Mouse (Mus musculus): ENCODE results near the gene Polr3k. TPM values are rescaled to one million over a fixed set of nuclear protein-coding genes. Genes with fewer than 3 reads are reported as not detected.

The Polr3k gene
- 1.4 and 1.5 TPM in 2 replicates for polyA plus RNA-seq (2012; rRNA removed)

GRCm38 (mm10) chr2:181863791-181864535 lies at the start of gene Polr3k:
Gene Polr3k (plus strand): TSS chr2:181864337.
- H3K27me3 ChIP-seq (ENCODE audit: control insufficient read depth, insufficient read depth, low read length), result no peaks in the 10 kb centered on the region
- H3K4me1 ChIP-seq (ENCODE audit: control insufficient read depth, insufficient read depth, insufficient read length, low read length), result 0 out of 2 replicates have a peak, but pooled peaks cover 3% of the 10 kb centered on the region
- H3K27ac ChIP-seq (ENCODE audit: insufficient read depth, low read depth, low read length), result peak within 1 kb of the TSS; percentile 26; the same call in 1 of the 2 replicates
- TF ChIP-seq POLR2A (IDR thresholded peaks at IDR 0.05; ENCODE audit: low read depth, low read length), result peak; percentile 54
- TF ChIP-seq CTCF (IDR thresholded peaks at IDR 0.05; ENCODE audit: extremely low read depth, insufficient read length, insufficient replicate concordance, low read depth, low read length), result no peak
- peak within 1 kb of the TSS; percentile 80 for H3K4me3 ChIP-seq (ENCODE audit: low read depth, low read length)
- peaks cover 5% of the 10 kb centered on the region for H3K36me3 ChIP-seq (ENCODE audit: control insufficient read depth, insufficient read depth, low read length)
- WGBS, result under 1% methylated on average over 35 of the region's 35 CpGs

- Histone ChIP-seq H3K4me3 (ENCODE audit: low read depth, low read length) (no peak overlapping the region), H3K36me3 (ENCODE audit: control insufficient read depth, insufficient read depth, low read length) (no peaks in the 10 kb centered on the region), H3K27me3 (ENCODE audit: control insufficient read depth, insufficient read depth, low read length) (0 out of 2 replicates have a peak, but pooled peaks cover 2% of the 10 kb centered on the region), H3K4me1 (ENCODE audit: control insufficient read depth, insufficient read depth, insufficient read length, low read length) (no peaks in the 10 kb centered on the region), H3K27ac (ENCODE audit: insufficient read depth, low read depth, low read length) (no peak overlapping the region)
- TF ChIP-seq POLR2A (IDR thresholded peaks at IDR 0.05; ENCODE audit: low read depth, low read length), result no peak
- no peak for TF ChIP-seq CTCF (IDR thresholded peaks at IDR 0.05; ENCODE audit: extremely low read depth, insufficient read length, insufficient replicate concordance, low read depth, low read length)
- WGBS, result 58% methylated on average over 2 of the region's 2 CpGs
Observed at GRCm38 (mm10) chr2:181829032-181829650, 35.0 kb upstream of the Polr3k start.

- Histone ChIP-seq H3K27ac (ENCODE audit: insufficient read depth, low read depth, low read length) (no peak overlapping the region), H3K4me3 (ENCODE audit: low read depth, low read length) (no peak overlapping the region), H3K36me3 (ENCODE audit: control insufficient read depth, insufficient read depth, low read length) (no peaks in the 10 kb centered on the region), H3K4me1 (ENCODE audit: control insufficient read depth, insufficient read depth, insufficient read length, low read length) (peaks cover 3% of the 10 kb centered on the region; the same call in 1 of the 2 replicates), H3K27me3 (ENCODE audit: control insufficient read depth, insufficient read depth, low read length) (0 out of 2 replicates have a peak, but pooled peaks cover 2% of the 10 kb centered on the region)
- WGBS, result 74% methylated on average over 2 of the region's 2 CpGs
- TF ChIP-seq CTCF (IDR thresholded peaks at IDR 0.05; ENCODE audit: extremely low read depth, insufficient read length, insufficient replicate concordance, low read depth, low read length) (no peak), POLR2A (IDR thresholded peaks at IDR 0.05; ENCODE audit: low read depth, low read length) (no peak)
Observed at GRCm38 (mm10) chr2:181832745-181833144, 31.4 kb upstream of the Polr3k start.

- peak within 1 kb of the TSS; percentile 84 for H3K4me3 ChIP-seq (ENCODE audit: low read depth, low read length)
- H3K36me3 ChIP-seq (ENCODE audit: control insufficient read depth, insufficient read depth, low read length), result peaks cover 3% of the 10 kb centered on the region; the same call in 1 of the 2 replicates
- peaks cover 7% of the 10 kb centered on the region; the same call in 1 of the 2 replicates for H3K4me1 ChIP-seq (ENCODE audit: control insufficient read depth, insufficient read depth, insufficient read length, low read length)
- no peaks in the 10 kb centered on the region for H3K27me3 ChIP-seq (ENCODE audit: control insufficient read depth, insufficient read depth, low read length)
- WGBS, result under 1% methylated on average over 35 of the region's 35 CpGs
- H3K27ac ChIP-seq (ENCODE audit: insufficient read depth, low read depth, low read length), result peak within 1 kb of the TSS; percentile 40
- TF ChIP-seq CTCF (IDR thresholded peaks at IDR 0.05; ENCODE audit: extremely low read depth, insufficient read length, insufficient replicate concordance, low read depth, low read length), result no peak
- TF ChIP-seq POLR2A (IDR thresholded peaks at IDR 0.05; ENCODE audit: low read depth, low read length), result peak; percentile 86; the same call in 1 of the 2 replicates
Observed at GRCm38 (mm10) chr2:181837372-181838292, 26.5 kb upstream of the Polr3k start, which contains the start of gene Pcmtd2. Gene Pcmtd2 (plus strand): TSS chr2:181837854.

- Histone ChIP-seq H3K4me3 (ENCODE audit: low read depth, low read length) (peak overlapping the region; percentile 84; the same call in 1 of the 2 replicates), H3K36me3 (ENCODE audit: control insufficient read depth, insufficient read depth, low read length) (peaks cover 4% of the 10 kb centered on the region), H3K27ac (ENCODE audit: insufficient read depth, low read depth, low read length) (no peak overlapping the region), H3K27me3 (ENCODE audit: control insufficient read depth, insufficient read depth, low read length) (no peaks in the 10 kb centered on the region), H3K4me1 (ENCODE audit: control insufficient read depth, insufficient read depth, insufficient read length, low read length) (peaks cover 7% of the 10 kb centered on the region; the same call in 1 of the 2 replicates)
- WGBS, result 0% methylated on average over 3 of the region's 3 CpGs
- no peak for TF ChIP-seq POLR2A (IDR thresholded peaks at IDR 0.05; ENCODE audit: low read depth, low read length)
Observed at GRCm38 (mm10) chr2:181838293-181838680, 25.9 kb upstream of the Polr3k start.

GRCm38 (mm10) chr2:181845709-181846394 lies 18.3 kb upstream of the Polr3k start:
- Histone ChIP-seq H3K4me1 (ENCODE audit: control insufficient read depth, insufficient read depth, insufficient read length, low read length) (no peaks in the 10 kb centered on the region), H3K36me3 (ENCODE audit: control insufficient read depth, insufficient read depth, low read length) (peaks cover 28% of the 10 kb centered on the region), H3K27ac (ENCODE audit: insufficient read depth, low read depth, low read length) (no peak overlapping the region), H3K4me3 (ENCODE audit: low read depth, low read length) (no peak overlapping the region), H3K27me3 (ENCODE audit: control insufficient read depth, insufficient read depth, low read length) (no peaks in the 10 kb centered on the region)
- TF ChIP-seq POLR2A (IDR thresholded peaks at IDR 0.05; ENCODE audit: low read depth, low read length) (no peak), CTCF (IDR thresholded peaks at IDR 0.05; ENCODE audit: extremely low read depth, insufficient read length, insufficient replicate concordance, low read depth, low read length) (no peak)
- WGBS, result 28% methylated on average over 5 of the region's 5 CpGs

All from small intestine, adult 2 months (tissue).